Mouse (Mus musculus): ENCODE data around the gene Ngfr. TPM values are rescaled to one million over a fixed set of nuclear protein-coding genes. Genes with fewer than 3 reads are reported as not detected.
A peak's percentile ranks its signal among the peaks of the same experiment; 100 is the strongest.

The Ngfr gene
- polyA plus RNA-seq (2014; fragmentation: Nextera tagmentation; extraction: Ambion mirVana): 10.5 and 11.5 TPM in 2 replicates

GRCm38 (mm10) chr11:95587423-95587951, at the start of gene Ngfr:
Gene Ngfr, minus strand, starts transcription at chr11:95587735.
- under 1% methylated on average over 38 of the region's 39 CpGs for WGBS
- ATAC-seq (replicated peaks; ENCODE audit: low FRiP score): peak; percentile 73
- Histone ChIP-seq H3K4me3 (ENCODE audit: low read depth, low read length) (peak within 1 kb of the TSS; percentile 32), H3K27ac (ENCODE audit: low read depth, low read length) (no peak within 1 kb of the TSS), H3K27me3 (ENCODE audit: control insufficient read depth, insufficient read depth, low read length) (peaks cover 60% of the 10 kb centered on the region), H3K4me2 (ENCODE audit: low read depth, low read length, severe bottlenecking) (peak within 1 kb of the TSS; percentile 66), H3K9me3 (ENCODE audit: control insufficient read depth, low read length) (no peaks in the 10 kb centered on the region), H3K36me3 (ENCODE audit: control insufficient read depth, insufficient read depth, low read length) (no peaks in the 10 kb centered on the region), H3K9ac (ENCODE audit: low read length) (peak within 1 kb of the TSS; percentile 46), H3K4me1 (replicated peaks; ENCODE audit: control insufficient read depth, insufficient read depth, low read length) (peaks cover 7% of the 10 kb centered on the region; the same call in 1 of the 2 replicates)
- DNase-seq (ENCODE audit: low spot score): peak; percentile 80

GRCm38 (mm10) chr11:95635030-95635429, 47.5 kb upstream of the Ngfr start:
- H3K4me2 ChIP-seq (ENCODE audit: low read depth, low read length, severe bottlenecking): no peak overlapping the region
- DNase-seq (ENCODE audit: low spot score) (no peak), ATAC-seq (replicated peaks; ENCODE audit: low FRiP score) (no peak)
- no peak overlapping the region for H3K9ac ChIP-seq (ENCODE audit: low read length)
- 37% methylated on average over 2 of the region's 2 CpGs for WGBS
- no peak overlapping the region for H3K27ac ChIP-seq (ENCODE audit: low read depth, low read length)
- no peak overlapping the region for H3K4me3 ChIP-seq (ENCODE audit: low read depth, low read length)
- H3K36me3 ChIP-seq (ENCODE audit: control insufficient read depth, insufficient read depth, low read length): no peaks in the 10 kb centered on the region
- peaks cover 2% of the 10 kb centered on the region; the same call in 1 of the 2 replicates for H3K27me3 ChIP-seq (ENCODE audit: control insufficient read depth, insufficient read depth, low read length)
- H3K9me3 ChIP-seq (ENCODE audit: control insufficient read depth, low read length): no peaks in the 10 kb centered on the region
- H3K4me1 ChIP-seq (replicated peaks; ENCODE audit: control insufficient read depth, insufficient read depth, low read length): peaks cover 6% of the 10 kb centered on the region

- Histone ChIP-seq H3K4me2 (ENCODE audit: low read depth, low read length, severe bottlenecking) (no peak overlapping the region), H3K4me1 (replicated peaks; ENCODE audit: control insufficient read depth, insufficient read depth, low read length) (peaks cover 6% of the 10 kb centered on the region), H3K4me3 (ENCODE audit: low read depth, low read length) (no peak overlapping the region), H3K9me3 (ENCODE audit: control insufficient read depth, low read length) (no peaks in the 10 kb centered on the region), H3K36me3 (ENCODE audit: control insufficient read depth, insufficient read depth, low read length) (no peaks in the 10 kb centered on the region), H3K27ac (ENCODE audit: low read depth, low read length) (no peak overlapping the region), H3K9ac (ENCODE audit: low read length) (no peak overlapping the region), H3K27me3 (ENCODE audit: control insufficient read depth, insufficient read depth, low read length) (peaks cover 2% of the 10 kb centered on the region; the same call in 1 of the 2 replicates)
- DNase-seq (ENCODE audit: low spot score) (no peak), ATAC-seq (replicated peaks; ENCODE audit: low FRiP score) (0 out of 2 replicates have a peak, but pooled peaks have one; percentile 39)
- WGBS: 53% methylated on average over 2 of the region's 2 CpGs
Measured at GRCm38 (mm10) chr11:95633512-95634000, 46.0 kb upstream of the Ngfr start.

- Histone ChIP-seq H3K9ac (ENCODE audit: low read length) (no peak overlapping the region), H3K4me3 (ENCODE audit: low read depth, low read length) (no peak overlapping the region), H3K27me3 (ENCODE audit: control insufficient read depth, insufficient read depth, low read length) (peaks cover 2% of the 10 kb centered on the region; the same call in 1 of the 2 replicates), H3K4me1 (replicated peaks; ENCODE audit: control insufficient read depth, insufficient read depth, low read length) (peaks cover 6% of the 10 kb centered on the region), H3K4me2 (ENCODE audit: low read depth, low read length, severe bottlenecking) (no peak overlapping the region), H3K27ac (ENCODE audit: low read depth, low read length) (no peak overlapping the region), H3K36me3 (ENCODE audit: control insufficient read depth, insufficient read depth, low read length) (no peaks in the 10 kb centered on the region), H3K9me3 (ENCODE audit: control insufficient read depth, low read length) (no peaks in the 10 kb centered on the region)
- ATAC-seq (replicated peaks; ENCODE audit: low FRiP score) (no peak), DNase-seq (ENCODE audit: low spot score) (no peak)
- WGBS: 51% methylated on average over 6 of the region's 6 CpGs
Measured at GRCm38 (mm10) chr11:95632474-95632873, 44.9 kb upstream of the Ngfr start.

GRCm38 (mm10) chr11:95631301-95631700, 43.8 kb upstream of the Ngfr start:
- H3K36me3 ChIP-seq (ENCODE audit: control insufficient read depth, insufficient read depth, low read length): no peaks in the 10 kb centered on the region
- no peak overlapping the region for H3K9ac ChIP-seq (ENCODE audit: low read length)
- DNase-seq (ENCODE audit: low spot score) (no peak), ATAC-seq (replicated peaks; ENCODE audit: low FRiP score) (no peak)
- no peak overlapping the region for H3K4me2 ChIP-seq (ENCODE audit: low read depth, low read length, severe bottlenecking)
- H3K27me3 ChIP-seq (ENCODE audit: control insufficient read depth, insufficient read depth, low read length): peaks cover 2% of the 10 kb centered on the region; the same call in 1 of the 2 replicates
- H3K27ac ChIP-seq (ENCODE audit: low read depth, low read length): no peak overlapping the region
- H3K4me1 ChIP-seq (replicated peaks; ENCODE audit: control insufficient read depth, insufficient read depth, low read length): peaks cover 6% of the 10 kb centered on the region
- H3K9me3 ChIP-seq (ENCODE audit: control insufficient read depth, low read length): no peaks in the 10 kb centered on the region
- 73% methylated on average over 4 of the region's 4 CpGs for WGBS
- no peak overlapping the region for H3K4me3 ChIP-seq (ENCODE audit: low read depth, low read length)

GRCm38 (mm10) chr11:95630558-95630957, 43.0 kb upstream of the Ngfr start:
- Histone ChIP-seq H3K4me3 (ENCODE audit: low read depth, low read length) (no peak overlapping the region), H3K36me3 (ENCODE audit: control insufficient read depth, insufficient read depth, low read length) (no peaks in the 10 kb centered on the region), H3K27me3 (ENCODE audit: control insufficient read depth, insufficient read depth, low read length) (peaks cover 2% of the 10 kb centered on the region; the same call in 1 of the 2 replicates), H3K27ac (ENCODE audit: low read depth, low read length) (no peak overlapping the region), H3K9me3 (ENCODE audit: control insufficient read depth, low read length) (no peaks in the 10 kb centered on the region), H3K4me2 (ENCODE audit: low read depth, low read length, severe bottlenecking) (no peak overlapping the region), H3K9ac (ENCODE audit: low read length) (no peak overlapping the region), H3K4me1 (replicated peaks; ENCODE audit: control insufficient read depth, insufficient read depth, low read length) (peaks cover 6% of the 10 kb centered on the region)
- no peak for DNase-seq (ENCODE audit: low spot score)
- 90% methylated on average over 6 of the region's 6 CpGs for WGBS
- ATAC-seq (replicated peaks; ENCODE audit: low FRiP score): no peak

- Histone ChIP-seq H3K27ac (ENCODE audit: low read depth, low read length) (no peak overlapping the region), H3K4me3 (ENCODE audit: low read depth, low read length) (no peak overlapping the region), H3K4me1 (replicated peaks; ENCODE audit: control insufficient read depth, insufficient read depth, low read length) (no peaks in the 10 kb centered on the region), H3K9ac (ENCODE audit: low read length) (no peak overlapping the region), H3K4me2 (ENCODE audit: low read depth, low read length, severe bottlenecking) (no peak overlapping the region), H3K36me3 (ENCODE audit: control insufficient read depth, insufficient read depth, low read length) (no peaks in the 10 kb centered on the region), H3K27me3 (ENCODE audit: control insufficient read depth, insufficient read depth, low read length) (peaks cover 2% of the 10 kb centered on the region; the same call in 1 of the 2 replicates), H3K9me3 (ENCODE audit: control insufficient read depth, low read length) (no peaks in the 10 kb centered on the region)
- ATAC-seq (replicated peaks; ENCODE audit: low FRiP score) (no peak), DNase-seq (ENCODE audit: low spot score) (no peak)
- WGBS: 26% methylated on average over 8 of the region's 8 CpGs
Measured at GRCm38 (mm10) chr11:95622426-95622825, 34.9 kb upstream of the Ngfr start.

GRCm38 (mm10) chr11:95621541-95622130, 34.1 kb upstream of the Ngfr start:
- Histone ChIP-seq H3K4me1 (replicated peaks; ENCODE audit: control insufficient read depth, insufficient read depth, low read length) (no peaks in the 10 kb centered on the region), H3K36me3 (ENCODE audit: control insufficient read depth, insufficient read depth, low read length) (no peaks in the 10 kb centered on the region), H3K4me3 (ENCODE audit: low read depth, low read length) (no peak overlapping the region), H3K4me2 (ENCODE audit: low read depth, low read length, severe bottlenecking) (no peak overlapping the region), H3K9ac (ENCODE audit: low read length) (no peak overlapping the region; the same call in 1 of the 2 replicates), H3K27ac (ENCODE audit: low read depth, low read length) (no peak overlapping the region), H3K27me3 (ENCODE audit: control insufficient read depth, insufficient read depth, low read length) (peaks cover 2% of the 10 kb centered on the region; the same call in 1 of the 2 replicates), H3K9me3 (ENCODE audit: control insufficient read depth, low read length) (no peaks in the 10 kb centered on the region)
- WGBS: 27% methylated on average over 9 of the region's 9 CpGs
- ATAC-seq (replicated peaks; ENCODE audit: low FRiP score) (no peak), DNase-seq (ENCODE audit: low spot score) (no peak)

Measured in forebrain, embryonic 11.5 days (tissue).